Mouse (Mus musculus) MEL (cell line): ENCODE data around the gene Olfr288.
A peak's percentile ranks its signal among the peaks of the same experiment; 100 is the strongest.

Source experiments
- CTCF ChIP-seq, 3 experiments: IDR thresholded peaks in 2 of 3; conservative IDR thresholded peaks in 1 of 3; 2 replicates each; pipeline ENCODE4 v1.5.1; 2011 to 2012; ENCODE audit warnings: low read length in 3 of 3, low read depth in 2 of 3, mild to moderate bottlenecking in 2 of 3, improper control_type of control experiment in 1 of 3, inconsistent platforms in 1 of 3, mixed read lengths in 1 of 3, moderate library complexity in 1 of 3; ENCODE audit not compliant: control insufficient read depth in 1 of 3, insufficient read depth in 1 of 3, poor library complexity in 1 of 3, severe bottlenecking in 1 of 3
- EP300 ChIP-seq, 2 experiments: IDR thresholded peaks; 2 replicates each; pipeline ENCODE4 v1.6.1; 2011; ENCODE audit warnings: improper control_type of control experiment in 2 of 2, low read length in 2 of 2, low read depth in 1 of 2, mild to moderate bottlenecking in 1 of 2
- ETS1 ChIP-seq: IDR thresholded peaks from 2 replicates; pipeline ENCODE4 v1.6.1; 2012; ENCODE audit warnings: low read depth, mild to moderate bottlenecking, inconsistent platforms, low read length, improper control_type of control experiment, moderate library complexity
- HCFC1 ChIP-seq: IDR thresholded peaks from 2 replicates; pipeline ENCODE4 v1.6.1; 2012; ENCODE audit warnings: low read depth, mild to moderate bottlenecking, inconsistent platforms, low read length, improper control_type of control experiment, moderate library complexity
- KAT2A ChIP-seq: conservative IDR thresholded peaks from 2 replicates; pipeline ENCODE4 v1.6.1; 2012; ENCODE audit warnings: low read depth, low read length, improper control_type of control experiment, inconsistent platforms
- MAZ ChIP-seq: IDR thresholded peaks from 2 replicates; pipeline ENCODE4 v1.6.1; 2012; ENCODE audit warnings: low read depth, mild to moderate bottlenecking, inconsistent platforms, low read length, improper control_type of control experiment

- no peak for TF ChIP-seq MAZ
- TF ChIP-seq KAT2A: no peak
- no peak for TF ChIP-seq CTCF (IDR thresholded peaks at IDR 0.05 in 2 of 3, conservative IDR thresholded peaks at IDR 0.05 in 1 of 3; ENCODE audit: control insufficient read depth in 1 of 3, insufficient read depth in 1 of 3, low read depth in 2 of 3, low read length in 3 of 3, poor library complexity in 1 of 3, severe bottlenecking in 1 of 3)
- TF ChIP-seq HCFC1: no peak
- peak in 1 of 2 experiments; percentile 34; a peak in 1 of 4 replicates for TF ChIP-seq EP300 (IDR thresholded peaks at IDR 0.05; ENCODE audit: low read depth in 1 of 2, low read length in 2 of 2)
- no peak for TF ChIP-seq ETS1
These were observed 42.4 kb downstream of the Olfr288 start for GRCm38 (mm10) chr15:98152916-98153315.
